Mouse (Mus musculus): ENCODE measurements around the gene Gca. TPM values are rescaled to one million over a fixed set of nuclear protein-coding genes. Genes with fewer than 3 reads are reported as not detected.

The Gca gene
- polyA plus RNA-seq, 1 experiment from 2014 or later, result 3.5 TPM

GRCm38 (mm10) chr2:62652466-62652865 is 11.6 kb upstream of the Gca start:
- 91% methylated on average over 4 of the region's 4 CpGs for WGBS (ENCODE audit: missing documents)
- Histone ChIP-seq H3K27ac (no peak overlapping the region), H3K36me3 (ENCODE audit: inconsistent target) (no peaks in the 10 kb centered on the region), H3K4me3 (ENCODE audit: inconsistent target) (no peak overlapping the region), H3K79me2 (ENCODE audit: inconsistent target) (no peaks in the 10 kb centered on the region)

- no peaks in the 10 kb centered on the region for H3K36me3 ChIP-seq (ENCODE audit: inconsistent target)
- H3K27ac ChIP-seq, result no peak overlapping the region
- WGBS (ENCODE audit: missing documents), result 64% methylated on average over 7 of the region's 7 CpGs
- no peak overlapping the region for H3K4me3 ChIP-seq (ENCODE audit: inconsistent target)
- no peaks in the 10 kb centered on the region for H3K79me2 ChIP-seq (ENCODE audit: inconsistent target)
These were observed 9.4 kb upstream of the Gca start for GRCm38 (mm10) chr2:62654519-62655338.

- WGBS (ENCODE audit: missing documents), result 55% methylated on average over 1 of the region's 1 CpGs
- Histone ChIP-seq H3K27ac (no peak overlapping the region), H3K4me3 (ENCODE audit: inconsistent target) (no peak overlapping the region), H3K36me3 (ENCODE audit: inconsistent target) (no peaks in the 10 kb centered on the region), H3K79me2 (ENCODE audit: inconsistent target) (no peaks in the 10 kb centered on the region)
These were observed 8.0 kb upstream of the Gca start for GRCm38 (mm10) chr2:62656072-62656471.

- no peaks in the 10 kb centered on the region for H3K79me2 ChIP-seq (ENCODE audit: inconsistent target)
- 58% methylated on average over 6 of the region's 6 CpGs for WGBS (ENCODE audit: missing documents)
- H3K4me3 ChIP-seq (ENCODE audit: inconsistent target), result no peak overlapping the region
- H3K27ac ChIP-seq, result no peak overlapping the region
- H3K36me3 ChIP-seq (ENCODE audit: inconsistent target), result no peaks in the 10 kb centered on the region
These were observed 3.5 kb upstream of the Gca start for GRCm38 (mm10) chr2:62660565-62660964.

GRCm38 (mm10) chr2:62662560-62662959 is 1.5 kb upstream of the Gca start:
- H3K36me3 ChIP-seq (ENCODE audit: inconsistent target), result no peaks in the 10 kb centered on the region
- 95% methylated on average over 3 of the region's 3 CpGs for WGBS (ENCODE audit: missing documents)
- no peak overlapping the region for H3K27ac ChIP-seq
- no peak overlapping the region for H3K4me3 ChIP-seq (ENCODE audit: inconsistent target)
- H3K79me2 ChIP-seq (ENCODE audit: inconsistent target), result no peaks in the 10 kb centered on the region

GRCm38 (mm10) chr2:62664839-62665238 is 754 bp downstream of the Gca start:
- H3K27ac ChIP-seq, result no peak overlapping the region
- 74% methylated on average over 7 of the region's 7 CpGs for WGBS (ENCODE audit: missing documents)
- H3K36me3 ChIP-seq (ENCODE audit: inconsistent target), result no peaks in the 10 kb centered on the region
- peak overlapping the region; percentile 40 for H3K4me3 ChIP-seq (ENCODE audit: inconsistent target)
- no peaks in the 10 kb centered on the region for H3K79me2 ChIP-seq (ENCODE audit: inconsistent target)

- no peaks in the 10 kb centered on the region for H3K36me3 ChIP-seq (ENCODE audit: inconsistent target)
- H3K27ac ChIP-seq, result no peak overlapping the region
- no peak overlapping the region for H3K4me3 ChIP-seq (ENCODE audit: inconsistent target)
- H3K79me2 ChIP-seq (ENCODE audit: inconsistent target), result no peaks in the 10 kb centered on the region
- 89% methylated on average over 1 of the region's 1 CpGs for WGBS (ENCODE audit: missing documents)
These were observed 1.5 kb downstream of the Gca start for GRCm38 (mm10) chr2:62665536-62665935.

GRCm38 (mm10) chr2:62669848-62670247 is 5.8 kb downstream of the Gca start:
- Histone ChIP-seq H3K4me3 (ENCODE audit: inconsistent target) (no peak overlapping the region), H3K27ac (no peak overlapping the region), H3K79me2 (ENCODE audit: inconsistent target) (no peaks in the 10 kb centered on the region), H3K36me3 (ENCODE audit: inconsistent target) (no peaks in the 10 kb centered on the region)
- 88% methylated on average over 3 of the region's 3 CpGs for WGBS (ENCODE audit: missing documents)

- Histone ChIP-seq H3K36me3 (ENCODE audit: inconsistent target) (no peaks in the 10 kb centered on the region), H3K4me3 (ENCODE audit: inconsistent target) (no peak overlapping the region), H3K27ac (no peak overlapping the region), H3K79me2 (ENCODE audit: inconsistent target) (no peaks in the 10 kb centered on the region)
- WGBS (ENCODE audit: missing documents), result 88% methylated on average over 5 of the region's 5 CpGs
These were observed 6.2 kb downstream of the Gca start for GRCm38 (mm10) chr2:62670301-62670700.

GRCm38 (mm10) chr2:62670767-62671166 is 6.7 kb downstream of the Gca start:
- H3K4me3 ChIP-seq (ENCODE audit: inconsistent target), result no peak overlapping the region
- 84% methylated on average over 4 of the region's 4 CpGs for WGBS (ENCODE audit: missing documents)
- H3K79me2 ChIP-seq (ENCODE audit: inconsistent target), result no peaks in the 10 kb centered on the region
- no peak overlapping the region for H3K27ac ChIP-seq
- H3K36me3 ChIP-seq (ENCODE audit: inconsistent target), result no peaks in the 10 kb centered on the region

- no peak overlapping the region for H3K27ac ChIP-seq
- no peak overlapping the region for H3K4me3 ChIP-seq (ENCODE audit: inconsistent target)
- WGBS (ENCODE audit: missing documents), result 37% methylated on average over 5 of the region's 5 CpGs
These were observed 8.7 kb downstream of the Gca start for GRCm38 (mm10) chr2:62672788-62673187.

GRCm38 (mm10) chr2:62681667-62682066 is 17.6 kb downstream of the Gca start:
- Histone ChIP-seq H3K36me3 (ENCODE audit: inconsistent target) (no peaks in the 10 kb centered on the region), H3K27ac (no peak overlapping the region), H3K4me3 (ENCODE audit: inconsistent target) (no peak overlapping the region), H3K79me2 (ENCODE audit: inconsistent target) (no peaks in the 10 kb centered on the region)
- 56% methylated on average over 8 of the region's 8 CpGs for WGBS (ENCODE audit: missing documents)

More at GRCm38 (mm10) chr2:62672788-62673187, 8.7 kb downstream of the Gca start:
- Histone ChIP-seq H3K36me3 (ENCODE audit: inconsistent target) (no peaks in the 10 kb centered on the region), H3K79me2 (ENCODE audit: inconsistent target) (no peaks in the 10 kb centered on the region)

- 36% methylated on average over 3 of the region's 3 CpGs for WGBS (ENCODE audit: missing documents)
- no peaks in the 10 kb centered on the region for H3K36me3 ChIP-seq (ENCODE audit: inconsistent target)
- H3K27ac ChIP-seq, result no peak overlapping the region
- H3K4me3 ChIP-seq (ENCODE audit: inconsistent target), result no peak overlapping the region
- no peaks in the 10 kb centered on the region for H3K79me2 ChIP-seq (ENCODE audit: inconsistent target)
These were observed 21.0 kb downstream of the Gca start for GRCm38 (mm10) chr2:62684989-62685595.

GRCm38 (mm10) chr2:62685934-62686333 is 21.8 kb downstream of the Gca start:
- H3K36me3 ChIP-seq (ENCODE audit: inconsistent target), result no peaks in the 10 kb centered on the region
- H3K4me3 ChIP-seq (ENCODE audit: inconsistent target), result peak overlapping the region; percentile 4; the same call in 1 of the 2 replicates
- H3K79me2 ChIP-seq (ENCODE audit: inconsistent target), result no peaks in the 10 kb centered on the region
- no peak overlapping the region for H3K27ac ChIP-seq
- WGBS (ENCODE audit: missing documents), result 12% methylated on average over 6 of the region's 6 CpGs

- Histone ChIP-seq H3K27ac (no peak overlapping the region), H3K4me3 (ENCODE audit: inconsistent target) (no peak overlapping the region), H3K36me3 (ENCODE audit: inconsistent target) (no peaks in the 10 kb centered on the region), H3K79me2 (ENCODE audit: inconsistent target) (no peaks in the 10 kb centered on the region)
- WGBS (ENCODE audit: missing documents), result 22% methylated on average over 3 of the region's 3 CpGs
These were observed 42.2 kb downstream of the Gca start for GRCm38 (mm10) chr2:62706313-62706712.
